Mouse (Mus musculus) cortical plate, adult 2 months (tissue): ENCODE results near the gene Ccdc103.

Source experiments
- CTCF ChIP-seq: fragments of 200-500 bp; IDR thresholded peaks from 2 replicates; pipeline ENCODE4 v1.5.1; 2011; ENCODE audit warnings: mild to moderate bottlenecking, control low read depth, low read length; ENCODE audit not compliant: insufficient read depth; ENCODE audit errors: extremely low read depth
- POLR2A ChIP-seq: fragments of 200-500 bp; IDR thresholded peaks from 2 replicates; pipeline ENCODE4 v1.6.1; 2011; ENCODE audit warnings: mild to moderate bottlenecking, low read length, control low read depth; ENCODE audit not compliant: insufficient read depth; ENCODE audit errors: extremely low read depth

GRCm38 (mm10) chr11:102864272-102864671 is 16.7 kb upstream of the Ccdc103 start:
- TF ChIP-seq CTCF (peak; percentile 58; the same call in 1 of the 2 replicates), POLR2A (no peak)
